Mouse (Mus musculus): Measurements from ENCODE around the gene Runx2.

Runx2 gene

DNA sequence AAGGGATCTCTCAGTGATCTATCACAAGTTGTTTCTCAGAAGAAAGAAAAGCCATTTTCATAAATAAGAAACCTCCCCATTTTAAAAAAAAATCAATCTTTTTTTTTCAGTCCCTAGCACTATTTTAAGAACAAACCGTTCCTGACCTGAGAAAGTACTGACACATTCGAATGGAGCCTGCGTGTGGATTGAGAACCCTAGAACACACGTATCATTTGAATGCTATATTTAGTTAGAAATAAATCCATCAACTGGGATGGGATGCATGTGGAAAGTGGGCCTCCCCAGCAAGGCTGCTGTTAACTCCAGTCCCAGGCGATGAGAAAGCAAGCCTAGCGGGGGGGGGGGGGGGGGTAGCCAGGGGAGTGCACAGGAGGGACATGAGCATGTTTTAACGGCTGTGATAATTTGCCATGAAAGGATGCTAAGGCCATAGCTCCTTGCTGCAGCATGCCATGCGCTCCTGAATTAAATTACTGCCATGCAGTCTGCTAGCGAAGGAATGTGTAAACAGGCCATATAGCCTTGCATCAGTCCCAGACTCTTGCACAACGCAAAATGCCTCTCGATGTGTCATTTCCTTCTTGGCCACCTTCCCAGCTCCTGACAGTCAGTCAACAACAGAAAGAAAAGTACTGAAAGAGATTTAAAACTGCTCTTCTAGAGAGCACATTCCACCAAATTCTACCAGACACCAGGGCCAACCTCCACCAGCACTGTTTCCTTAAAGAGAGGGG, 104.9 kb downstream of the Runx2 start:
- peak; percentile 56 for DNase-seq

DNA sequence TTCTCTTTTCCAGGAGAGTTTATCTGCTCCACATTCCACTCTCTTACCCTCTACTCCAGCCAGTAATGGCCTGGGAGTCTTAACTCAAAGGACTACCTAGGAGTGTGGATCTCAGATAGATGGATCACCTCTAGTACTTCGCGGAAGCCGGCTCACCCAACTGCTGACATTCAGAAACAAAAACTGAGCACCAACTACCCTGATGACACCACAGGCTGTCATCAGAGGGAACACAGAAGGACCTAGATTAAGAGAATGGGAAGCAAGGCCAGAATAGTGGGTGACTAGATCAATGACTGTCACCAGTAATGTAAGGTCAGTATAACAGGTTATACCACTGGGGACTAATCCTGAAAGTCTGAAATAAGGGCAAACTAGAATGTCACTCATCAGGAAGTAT, 106.6 kb downstream of the Runx2 start:
- no peak for DNase-seq

DNA sequence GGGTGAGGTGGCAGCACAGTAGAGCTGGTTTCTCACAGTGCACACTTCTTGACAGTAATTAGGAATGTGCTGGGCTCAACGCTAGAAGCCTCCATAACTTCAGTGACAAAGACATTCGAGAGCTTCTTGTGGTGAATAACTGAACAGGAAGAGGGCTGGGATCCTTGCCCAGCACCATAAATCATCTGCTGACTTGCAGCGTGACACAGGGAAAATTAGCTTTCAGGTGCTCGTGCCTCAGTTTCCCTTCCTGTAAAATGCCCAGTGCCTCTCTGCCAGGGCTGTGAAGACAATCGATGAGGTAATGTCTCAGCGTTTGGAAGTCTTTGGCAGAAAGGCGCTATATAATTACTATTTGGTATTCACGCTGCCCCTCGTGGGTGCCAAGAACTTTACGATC, 108.1 kb downstream of the Runx2 start:
- DNase-seq = no peak

DNA sequence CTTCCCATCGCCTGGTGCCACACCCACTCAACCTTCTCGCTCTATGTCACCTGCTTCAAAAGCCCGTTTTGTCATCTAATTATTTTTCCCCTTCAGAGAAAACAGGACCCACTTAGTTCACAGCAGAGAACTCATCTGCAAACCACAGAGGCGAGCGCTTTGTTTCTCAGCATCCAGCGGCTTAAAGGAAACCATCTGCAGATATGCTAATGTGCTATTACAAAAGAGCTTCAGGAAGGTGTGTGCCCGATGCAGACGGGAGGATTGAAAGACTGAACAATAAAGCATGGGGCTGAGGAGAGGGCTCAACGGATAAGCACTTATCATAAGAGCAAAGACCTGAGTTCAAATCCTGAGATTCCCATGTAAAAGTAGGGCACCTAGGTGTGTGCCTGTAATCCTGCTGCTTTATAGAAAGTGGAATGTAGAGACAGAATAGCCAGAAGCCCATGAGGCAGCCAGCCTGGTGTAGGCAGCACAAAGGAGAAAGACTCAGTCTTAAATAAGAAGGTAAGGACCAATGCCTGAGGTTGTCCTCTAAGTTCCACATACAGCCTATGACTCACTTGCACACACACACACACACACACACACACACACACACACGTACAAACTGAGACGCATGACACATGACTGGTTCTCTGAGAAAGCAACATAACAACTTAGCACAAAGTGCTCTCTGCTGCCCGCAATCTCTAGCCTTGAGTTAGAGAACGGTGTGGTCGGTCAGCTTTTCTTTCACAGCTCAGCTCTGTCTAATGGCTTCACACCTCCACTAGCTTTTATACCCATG, 111.9 kb downstream of the Runx2 start:
- no peak for DNase-seq

DNA sequence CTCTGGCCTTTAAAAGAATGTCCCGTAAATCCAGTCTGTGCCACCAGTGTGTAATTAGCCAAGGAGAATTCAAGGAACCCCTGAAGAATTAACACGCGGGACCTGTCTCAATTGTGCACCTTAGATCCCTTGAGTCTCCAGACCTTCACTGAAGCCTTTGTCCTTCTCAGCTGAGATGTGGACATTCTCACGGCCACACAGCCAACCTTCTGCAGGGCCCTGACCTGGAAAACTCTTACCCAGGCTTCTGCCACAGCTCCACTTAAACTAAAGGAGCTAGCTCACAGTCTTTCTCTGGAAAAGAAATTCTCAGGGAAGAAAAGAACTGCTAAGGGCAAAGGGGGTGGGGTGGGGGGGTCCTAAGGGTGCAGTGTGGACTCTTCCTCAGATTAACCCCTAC, 113.1 kb downstream of the Runx2 start:
- no peak for DNase-seq

DNA sequence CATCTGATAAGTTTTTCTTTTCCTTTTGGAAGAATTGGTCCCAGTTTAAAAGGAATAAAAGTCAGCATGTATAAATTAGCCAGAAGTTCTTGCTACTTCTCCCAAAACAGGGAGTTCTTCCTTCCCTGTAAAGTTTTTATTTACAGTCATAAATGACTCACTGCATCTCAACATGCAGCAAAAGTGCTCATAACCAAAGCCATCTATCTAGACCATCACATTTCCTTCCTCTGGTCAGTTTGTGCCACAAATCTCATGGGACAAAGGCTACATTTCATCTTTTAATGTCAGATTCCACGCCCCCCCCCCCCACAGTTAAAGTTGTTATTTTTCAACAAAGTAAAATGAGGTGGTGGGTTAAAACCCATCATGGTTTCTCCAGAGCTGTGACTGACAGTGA, 114.3 kb downstream of the Runx2 start:
- DNase-seq = no peak

DNA sequence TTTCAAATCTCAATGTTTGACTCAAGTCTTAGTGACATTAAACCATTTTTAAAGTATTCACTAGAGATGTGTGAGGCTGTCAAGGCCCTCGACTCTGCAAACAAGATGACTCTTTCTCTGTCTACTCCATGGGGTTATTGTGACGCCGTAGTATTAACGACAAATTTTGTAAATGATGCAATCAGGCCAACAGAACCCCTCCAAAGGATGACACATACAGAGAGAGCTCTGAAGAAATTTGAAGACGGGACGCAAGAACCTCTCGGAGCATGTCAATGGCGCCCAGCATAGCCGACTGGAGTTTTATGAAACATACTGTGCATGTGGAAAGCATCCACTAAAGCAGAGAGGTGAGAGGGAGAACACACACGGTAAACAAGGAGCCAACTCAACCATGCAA, 117.5 kb downstream of the Runx2 start:
- no peak for DNase-seq

DNA sequence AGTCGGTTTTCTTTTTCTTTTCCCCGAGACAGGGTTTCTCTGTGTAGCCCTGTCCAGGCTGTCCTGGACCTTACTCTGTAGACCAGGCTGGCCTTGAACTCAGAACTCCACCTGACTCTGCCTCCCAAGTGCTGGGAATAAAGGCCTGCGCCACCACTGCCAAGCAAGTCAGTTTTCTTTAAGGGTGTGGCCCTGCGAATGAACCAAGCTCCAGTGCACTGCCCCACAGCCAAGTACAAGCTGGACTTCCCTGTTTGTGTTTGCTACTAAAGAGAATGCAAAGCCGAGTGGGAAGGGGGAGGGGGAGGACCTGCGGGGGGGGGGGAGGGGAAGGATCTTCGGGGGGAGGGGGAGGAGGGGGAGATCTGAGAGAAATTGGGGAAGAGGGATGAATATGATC, 121.0 kb downstream of the Runx2 start:
- no peak for DNase-seq

DNA sequence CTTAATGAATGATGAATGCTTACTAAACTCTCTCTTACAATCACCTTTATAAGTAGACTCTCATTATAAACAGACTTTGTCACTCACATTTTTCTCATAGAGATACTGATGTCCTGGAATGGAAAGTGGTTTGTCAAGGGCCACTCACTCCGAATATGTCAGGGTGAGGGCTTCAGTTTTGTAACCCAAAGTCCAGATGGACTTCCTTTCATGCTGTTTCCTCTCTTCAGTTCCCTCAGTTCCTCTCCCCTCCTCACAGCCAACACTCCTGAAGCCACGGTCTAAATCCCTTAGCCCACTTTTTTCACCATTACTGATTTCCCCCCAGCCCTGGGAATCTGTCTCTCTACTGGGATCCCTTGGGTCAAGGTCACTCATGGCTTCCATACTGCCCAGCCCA, 123.1 kb downstream of the Runx2 start:
- no peak for DNase-seq

DNA sequence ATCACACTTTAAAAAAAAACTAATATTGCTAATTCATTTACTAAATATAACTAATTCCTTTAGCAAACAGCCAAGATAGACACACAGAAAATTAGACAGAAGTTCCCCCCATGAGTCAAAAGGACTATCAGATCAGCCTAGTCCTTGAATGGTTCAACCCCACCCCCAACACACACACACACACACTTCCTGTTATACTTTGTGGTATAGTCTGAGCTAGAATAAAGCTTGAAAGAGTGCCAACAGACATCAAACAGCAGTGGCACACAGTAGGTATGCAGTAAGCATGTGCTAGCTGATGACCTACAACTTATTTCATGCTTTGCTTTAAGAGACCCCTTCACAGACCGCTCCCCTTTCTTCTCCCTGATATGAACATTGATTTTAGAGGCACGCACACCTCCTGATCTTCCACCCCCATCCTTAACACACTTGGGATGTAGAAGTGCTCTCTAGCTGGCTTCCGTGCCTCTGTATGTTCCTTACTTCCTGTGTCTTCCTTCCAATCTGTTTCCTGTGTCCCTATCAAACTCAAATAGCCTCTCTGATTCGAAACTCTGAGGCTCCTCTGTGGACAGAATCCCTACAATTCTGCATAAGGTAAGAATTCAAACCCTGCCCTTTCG, 124.1 kb downstream of the Runx2 start:
- DNase-seq = no peak

DNA sequence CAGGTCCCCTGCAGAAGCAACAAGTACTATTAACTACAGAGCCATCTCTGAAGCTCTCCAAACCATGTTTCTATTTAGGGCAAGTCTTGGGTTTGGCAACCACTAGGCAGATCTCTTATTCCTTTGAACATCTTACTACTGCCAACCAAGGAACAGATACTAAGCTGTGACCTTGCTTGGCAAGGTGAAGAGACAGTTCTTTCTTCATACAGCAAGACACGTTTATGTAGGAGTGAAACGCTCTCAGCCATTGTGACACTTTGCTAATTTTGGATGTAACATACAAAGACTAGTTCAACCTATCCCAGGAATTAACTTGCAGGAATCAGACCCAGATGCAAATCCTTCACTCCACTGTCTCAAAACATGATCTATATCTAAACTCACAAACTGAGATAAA, 126.3 kb downstream of the Runx2 start:
- DNase-seq = no peak

DNA sequence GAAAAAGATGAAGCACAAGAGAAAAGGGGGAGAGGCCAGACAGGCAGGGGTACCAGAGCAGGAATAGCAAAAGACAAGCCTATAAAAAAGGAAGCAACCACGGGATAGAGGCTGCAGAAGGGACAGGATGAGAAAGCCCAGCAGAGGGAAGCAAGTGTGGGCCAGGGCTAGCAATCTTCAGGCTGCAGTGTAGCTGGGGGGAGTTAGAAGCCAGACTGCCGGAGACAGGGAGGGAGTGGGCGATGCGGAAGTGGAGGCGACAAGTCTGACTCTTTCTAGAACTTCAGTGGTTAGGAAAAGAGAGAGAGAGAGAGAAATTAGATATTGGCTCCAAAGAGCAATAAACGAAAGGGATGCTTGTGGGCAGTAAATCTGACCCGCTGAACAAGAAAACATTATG, 129.1 kb downstream of the Runx2 start:
- no peak for DNase-seq

DNA sequence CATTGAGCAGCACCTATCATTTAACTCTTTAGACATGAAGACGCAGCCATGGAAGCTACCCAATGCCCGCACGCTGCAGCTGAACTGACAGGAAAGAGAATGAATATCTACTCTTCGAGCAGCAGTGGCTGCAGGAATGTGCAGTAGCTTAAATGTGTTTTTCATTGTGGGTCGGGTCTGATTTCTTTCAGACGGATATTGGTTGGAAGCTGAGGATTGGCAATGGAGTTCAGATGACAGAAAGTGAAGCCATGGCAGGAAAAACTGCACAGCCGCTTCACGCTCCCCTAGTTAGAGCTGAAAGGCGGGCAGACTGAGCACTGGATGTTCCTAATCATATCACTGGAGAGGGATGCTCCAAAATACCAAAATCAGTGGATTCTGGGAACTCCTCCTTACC, 131.6 kb downstream of the Runx2 start:
- DNase-seq = no peak

DNA sequence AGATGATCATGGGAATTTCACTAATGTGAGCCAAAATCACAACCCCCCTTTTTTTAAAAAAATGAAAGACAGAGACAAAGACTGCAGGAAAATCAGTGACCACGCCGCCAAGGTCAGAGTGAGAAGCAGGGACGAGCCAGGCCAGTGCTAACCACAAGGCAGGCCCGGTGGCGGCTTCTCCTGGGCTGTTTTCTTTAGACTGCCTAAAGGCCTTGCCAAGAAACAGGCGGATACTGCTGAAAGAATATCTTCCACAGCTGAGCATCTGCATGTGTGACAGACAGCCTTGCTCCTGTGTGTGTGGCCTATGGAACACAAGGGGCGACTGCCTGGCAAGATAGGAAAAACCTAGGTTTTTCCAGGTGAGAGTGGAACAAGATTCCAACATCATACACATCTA, 136.8 kb downstream of the Runx2 start:
- DNase-seq = no peak

DNA sequence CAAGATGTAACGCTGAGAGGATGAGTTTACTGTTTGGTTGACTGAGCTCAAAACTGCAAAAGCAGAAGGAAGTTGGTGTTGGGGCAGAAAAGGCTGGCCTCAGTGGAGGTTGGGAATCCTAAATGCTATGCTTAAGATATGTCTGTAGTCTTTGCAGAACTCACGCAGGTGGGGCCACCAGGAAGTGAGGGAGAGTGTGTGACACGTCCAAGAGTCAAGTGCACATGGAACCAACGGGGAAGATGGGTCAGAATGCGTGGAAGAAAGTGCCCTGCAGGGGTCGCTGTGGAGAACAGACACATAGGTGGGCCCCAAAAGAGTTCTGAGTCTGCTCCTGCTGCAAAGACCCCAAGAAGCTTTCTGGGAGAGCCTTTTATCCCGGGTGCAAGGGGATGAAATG, 141.8 kb downstream of the Runx2 start:
- DNase-seq = no peak

DNA sequence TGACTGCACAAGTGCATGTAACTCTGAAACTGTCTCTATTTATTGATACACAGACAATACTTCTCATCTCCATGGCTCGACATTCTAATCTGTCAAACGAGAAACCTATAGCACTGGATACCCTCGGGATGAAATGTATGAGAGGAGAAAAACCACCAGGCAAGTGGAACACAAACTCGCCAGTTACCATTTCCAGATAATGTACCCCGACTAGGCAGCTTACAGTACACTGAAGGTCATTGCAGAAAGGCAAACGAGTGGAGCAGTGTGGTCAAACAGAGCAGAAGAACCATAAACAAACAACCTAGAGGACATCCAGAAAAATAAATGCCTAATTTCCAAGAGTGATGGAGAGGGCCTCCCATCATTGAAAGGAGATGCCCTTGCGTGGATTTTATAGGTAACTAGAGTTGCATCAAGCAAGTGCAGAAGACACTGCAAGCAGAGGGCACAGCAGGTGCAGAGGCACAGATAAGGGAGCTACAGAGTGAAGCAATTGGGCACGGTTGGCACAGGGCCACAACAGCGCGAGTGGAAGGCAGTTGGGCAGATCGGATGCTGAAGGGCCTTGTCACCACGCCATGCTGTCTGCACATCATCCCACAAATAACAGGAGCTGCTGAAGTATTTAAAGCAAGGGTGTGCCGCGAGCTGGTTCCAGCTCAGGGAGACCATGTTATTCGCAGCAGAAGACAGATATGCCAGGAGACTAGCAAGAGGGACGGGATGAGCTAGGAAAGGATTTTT, 142.5 kb downstream of the Runx2 start:
- no peak for DNase-seq

DNA sequence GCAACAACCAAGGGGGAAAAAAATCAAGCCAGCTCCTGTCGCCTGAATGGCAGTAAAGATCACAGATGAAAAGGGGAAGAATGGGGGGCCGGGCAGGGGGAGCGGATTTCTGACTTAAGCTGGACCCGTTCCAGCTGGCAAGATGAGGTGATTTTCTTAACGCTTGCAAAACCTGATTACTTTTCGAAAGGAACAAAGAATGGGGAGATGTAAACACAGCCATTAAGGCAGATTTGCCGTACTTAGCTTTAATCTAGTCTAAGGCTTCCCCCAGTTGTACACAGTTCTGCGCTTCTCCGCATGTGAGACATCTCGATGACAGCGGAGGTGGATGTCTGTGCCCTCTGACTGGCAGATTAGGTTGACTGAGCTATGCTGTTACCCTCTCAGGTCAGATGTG, 144.6 kb downstream of the Runx2 start:
- no peak for DNase-seq

DNA sequence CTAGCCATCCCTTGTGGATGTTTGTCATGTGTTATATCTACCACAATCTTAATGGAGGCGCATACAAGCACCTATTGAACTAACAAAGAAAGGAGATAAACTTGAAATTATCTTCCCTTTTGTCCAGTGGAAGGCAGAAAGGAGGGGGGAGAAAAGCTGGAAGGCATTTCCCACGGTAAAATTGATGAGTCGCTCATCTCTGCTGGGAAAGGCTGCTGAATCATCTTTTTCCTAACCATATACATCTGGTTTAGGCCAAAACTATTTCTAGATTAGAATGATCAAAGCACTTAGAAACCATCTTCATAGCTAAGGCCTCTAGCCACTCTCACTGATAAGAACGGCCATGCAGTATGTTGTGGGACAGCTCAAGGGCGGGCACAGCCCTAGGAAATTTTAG, 147.3 kb downstream of the Runx2 start:
- no peak for DNase-seq

DNA sequence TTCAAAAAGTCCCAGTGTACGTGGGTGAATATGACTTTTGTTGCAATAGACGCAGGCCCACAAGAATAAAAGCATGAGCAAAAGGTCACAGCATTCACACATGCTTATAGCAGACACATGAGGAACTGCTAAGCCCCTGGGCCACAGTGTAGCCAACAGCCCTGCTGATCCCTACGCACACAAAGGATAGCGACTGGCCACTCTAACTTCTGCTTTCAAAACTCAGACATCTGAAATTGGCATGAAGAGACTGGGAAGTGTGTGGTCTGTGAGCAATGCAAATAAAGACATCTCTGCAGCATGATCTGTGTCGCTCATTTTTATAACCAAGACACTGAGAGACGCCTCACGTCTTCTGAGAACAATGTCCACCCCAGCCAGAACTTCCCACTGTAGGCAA, 150.7 kb downstream of the Runx2 start:
- DNase-seq = no peak

DNA sequence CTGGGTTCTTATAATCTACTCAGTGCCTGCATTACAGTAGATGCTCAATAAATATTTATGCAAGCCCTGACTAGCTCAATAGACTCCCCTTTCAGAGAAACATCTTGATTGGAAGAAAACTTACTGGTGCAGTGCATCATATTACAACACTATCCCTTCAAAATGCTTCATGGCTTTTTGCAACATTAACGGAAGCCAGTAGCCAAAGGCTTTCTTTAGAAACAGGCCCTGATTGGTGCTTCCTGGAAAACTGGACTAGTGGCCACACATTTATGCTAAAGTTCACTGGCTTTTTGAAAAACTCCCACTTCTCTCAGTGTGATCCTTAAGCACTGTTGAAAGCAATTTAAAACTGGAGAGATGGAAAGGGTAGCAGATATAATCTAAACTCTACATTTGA, 151.4 kb downstream of the Runx2 start:
- DNase-seq = no peak

DNA sequence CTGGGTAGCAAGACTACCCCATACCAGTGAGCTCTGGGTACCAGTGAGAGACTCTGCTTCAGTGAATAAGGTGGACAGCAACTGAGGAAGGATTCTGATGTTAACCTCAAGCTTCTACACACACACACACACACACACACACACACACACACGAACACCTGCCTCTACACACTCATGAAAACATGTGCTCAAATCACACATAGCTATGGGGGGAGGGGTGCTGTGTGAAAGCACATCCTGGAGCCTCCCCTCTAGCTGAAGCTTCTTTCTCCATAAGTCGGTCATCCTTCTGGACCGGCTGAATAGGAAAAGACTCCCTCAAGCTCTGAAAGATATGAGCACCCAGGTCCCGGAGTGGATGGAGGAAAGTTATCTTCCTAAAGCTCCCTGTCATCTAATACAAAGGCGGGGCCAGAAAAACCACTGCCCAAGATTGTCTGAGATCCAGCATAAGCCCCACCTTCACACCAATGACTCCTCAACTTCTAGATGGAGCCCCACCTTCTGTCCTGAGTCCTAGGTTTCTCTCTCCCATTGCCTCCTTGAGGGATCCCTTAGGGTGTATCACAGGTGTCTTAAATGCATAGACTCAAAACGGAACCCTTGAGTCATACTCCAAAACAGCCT, 152.4 kb downstream of the Runx2 start:
- DNase-seq = no peak

DNA sequence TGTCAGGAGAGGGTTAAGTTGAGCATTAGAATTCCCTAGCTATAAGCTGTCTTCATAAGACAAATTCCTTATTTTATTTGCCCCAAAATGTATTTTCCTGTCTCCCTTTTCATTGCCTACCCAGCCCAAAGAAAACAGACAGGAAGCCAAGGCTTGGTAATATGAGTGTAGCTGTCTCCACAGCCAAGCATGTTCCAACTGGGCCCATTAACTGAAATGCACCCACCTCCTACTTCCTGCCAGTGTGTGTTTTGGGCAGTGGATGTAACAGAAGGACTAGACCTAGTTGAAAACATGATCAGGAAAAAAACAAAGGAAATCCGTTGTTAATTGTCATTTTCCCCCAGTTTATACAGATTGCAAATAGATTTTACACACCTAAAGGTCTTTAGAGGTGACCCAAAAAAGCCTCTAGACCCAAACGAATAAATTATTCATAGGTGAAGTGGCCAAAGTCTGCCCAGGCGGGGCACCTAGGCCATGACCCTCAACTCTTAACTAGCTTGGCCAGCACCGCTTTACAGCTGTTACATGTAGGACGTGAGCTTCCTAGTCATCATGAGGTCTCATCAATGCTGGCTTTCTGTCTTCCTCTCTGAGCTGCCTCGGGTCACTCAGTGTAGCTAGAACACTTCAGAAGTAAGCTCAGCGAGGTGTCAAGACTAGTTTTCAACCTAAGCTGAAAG, 154.3 kb downstream of the Runx2 start:
- DNase-seq = no peak
